22 mouse cellular contexts compared by ENCODE assay signal in the genomic region with DNA sequence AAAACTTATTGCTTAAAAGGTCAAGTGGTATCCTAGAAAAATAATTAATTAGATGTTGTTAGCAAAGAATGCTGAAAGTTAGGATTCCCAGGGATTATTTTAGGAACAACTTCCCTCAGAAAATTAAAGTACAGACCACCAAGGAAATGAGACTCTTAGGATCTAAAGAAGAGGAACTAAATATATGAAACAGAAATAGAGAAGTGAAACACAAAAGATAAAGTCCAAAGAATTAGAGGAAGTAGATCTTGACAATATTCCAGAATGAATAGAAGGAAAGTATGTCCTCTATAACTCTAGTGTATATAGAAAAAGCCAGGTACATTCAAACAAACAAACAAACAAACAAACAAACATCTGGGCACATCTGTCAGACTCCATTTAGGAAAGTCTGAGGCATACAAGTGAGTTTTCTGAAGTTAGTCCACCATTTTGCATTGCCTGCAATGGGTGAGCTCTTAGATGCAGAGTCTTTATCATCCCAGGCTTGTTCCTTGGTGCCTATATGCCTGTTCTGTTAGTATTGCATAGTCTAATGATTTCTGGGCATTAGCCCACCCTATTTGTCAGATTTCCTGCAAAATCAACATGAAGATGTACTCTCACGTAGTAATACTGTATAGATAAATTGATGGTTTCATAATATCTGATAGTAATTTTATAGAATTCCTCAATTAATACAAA.
DNase-seq lines count a peak whose midpoint lies in the region; ATAC-seq and TF ChIP-seq lines count a peak whose summit lies in the region.
"Had no signal": no experiment of that assay in that cellular context is flagged by ENCODE, and none has a peak within 500 bp of the region (broad histone marks: within the 10 kb centered on the region; RNA-seq: fewer than 3 reads in every experiment).

No protein-coding gene starts in this region.

- H3K79me2 ChIP-seq in MEL (ENCODE audit: control insufficient read depth, insufficient read depth, low read length, poor library complexity), result no peaks in the 10 kb centered on the region

- no peaks in the 10 kb centered on the region for H3K27me3 ChIP-seq in MEL (ENCODE audit: control insufficient read depth in 1 of 2, insufficient read depth in 2 of 2, low read length in 2 of 2)
- no peaks in the 10 kb centered on the region for H3K27me3 ChIP-seq in intestine, embryonic 16.5 days (replicated peaks; ENCODE audit: control insufficient read depth, insufficient read depth, low read length)
- H3K27me3 ChIP-seq: embryonic facial prominence, embryonic 15.5 days; forebrain, embryonic 15.5 days; heart, embryonic 12.5 days; hindbrain, embryonic 15.5 days; Patski had no signal

- peak; percentile 94 for ATAC-seq in granulocyte monocyte progenitor cell, adult 5-6 weeks (replicated peaks; ENCODE audit: poor library complexity, severe bottlenecking)
- ATAC-seq in monocyte, adult 5-6 weeks (replicated peaks; ENCODE audit: insufficient number of reproducible peaks, low FRiP score, low TSS enrichment, poor library complexity, severe bottlenecking), result peak; percentile 71
- no peak for ATAC-seq in intestine, embryonic 16.5 days
- ATAC-seq: activated CD4-positive, CD25-positive, alpha-beta regulatory T cell, adult 4 months; forebrain, embryonic 15.5 days; inflammation-experienced regulatory T-cells, adult 6 months; Patski had no signal

- no peak overlapping the region for H3K9ac ChIP-seq in MEL (ENCODE audit: control insufficient read depth, low read depth, low read length, poor library complexity, severe bottlenecking)
- no peak overlapping the region for H3K9ac ChIP-seq in intestine, embryonic 16.5 days (ENCODE audit: low read depth, low read length)
- H3K9ac ChIP-seq: embryonic facial prominence, embryonic 15.5 days; forebrain, embryonic 15.5 days; heart, embryonic 12.5 days; hindbrain, embryonic 15.5 days had no signal

- no peak overlapping the region for H3K27ac ChIP-seq in MEL (ENCODE audit: control insufficient read depth, low read depth, low read length)
- no peak overlapping the region for H3K27ac ChIP-seq in intestine, embryonic 16.5 days (ENCODE audit: low read length)
- H3K27ac ChIP-seq: embryonic facial prominence, embryonic 15.5 days; forebrain, embryonic 10.5 days; forebrain, embryonic 15.5 days; hindbrain, embryonic 15.5 days had no signal

- TF ChIP-seq RAD21 in MEL (IDR thresholded peaks at IDR 0.05; ENCODE audit: low read depth, low read length), result no peak

- TF ChIP-seq CTCF in MEL (IDR thresholded peaks at IDR 0.05 in 2 of 3, conservative IDR thresholded peaks at IDR 0.05 in 1 of 3; ENCODE audit: control insufficient read depth in 1 of 3, insufficient read depth in 1 of 3, low read depth in 2 of 3, low read length in 3 of 3, poor library complexity in 1 of 3, severe bottlenecking in 1 of 3), result no peak

- H3K9me3 ChIP-seq in MEL (replicated peaks; ENCODE audit: insufficient read depth, low read length), result no peaks in the 10 kb centered on the region
- no peaks in the 10 kb centered on the region for H3K9me3 ChIP-seq in intestine, embryonic 16.5 days (ENCODE audit: control insufficient read depth, low read length)
- H3K9me3 ChIP-seq: embryonic facial prominence, embryonic 15.5 days; forebrain, embryonic 10.5 days; forebrain, embryonic 15.5 days; G1E; heart, embryonic 12.5 days; hindbrain, embryonic 15.5 days had no signal

- WGBS in intestine, embryonic 16.5 days, result 87% methylated on average over 1 of the region's 1 CpGs

- DNase-seq in A20 (ENCODE audit: low read depth, low spot score), result peak; percentile 57
- peak; percentile 66 for DNase-seq in MEL (ENCODE audit: low read depth, low spot score)
- DNase-seq in ovary, adult 18-20 months (ENCODE audit: low spot score), result no peak
- DNase-seq in layer of hippocampus, postnatal 10 days (ENCODE audit: low spot score in 2 of 2), result no peak
- DNase-seq: adrenal gland, postnatal 14 days; cerebellum, adult 2 months; cerebellum, postnatal 10 days; embryo, embryonic 11 days; gastrocnemius, postnatal 10 days had no signal

- H3K4me1 ChIP-seq in MEL (ENCODE audit: control insufficient read depth in 1 of 2, insufficient read depth in 2 of 2, low read length in 2 of 2), result peaks cover 3 to 4% of the 10 kb centered on the region in 2 experiments; a peak in 3 of 4 replicates
- H3K4me1 ChIP-seq in intestine, embryonic 16.5 days (ENCODE audit: control insufficient read depth, insufficient read depth, low read length), result no peaks in the 10 kb centered on the region
- H3K4me1 ChIP-seq: embryonic facial prominence, embryonic 15.5 days; forebrain, embryonic 10.5 days; forebrain, embryonic 15.5 days; heart, embryonic 12.5 days; hindbrain, embryonic 15.5 days had no signal

- TF ChIP-seq POLR2A in MEL (IDR thresholded peaks at IDR 0.05; ENCODE audit: control insufficient read depth in 1 of 2, insufficient read depth in 1 of 2, low read depth in 1 of 2, low read length in 2 of 2, poor library complexity in 1 of 2), result no peak

- no peak overlapping the region for H3K4me2 ChIP-seq in intestine, embryonic 16.5 days (ENCODE audit: low read depth, low read length)
- H3K4me2 ChIP-seq: embryonic facial prominence, embryonic 15.5 days; forebrain, embryonic 15.5 days; heart, embryonic 12.5 days; hindbrain, embryonic 15.5 days had no signal

- peak; percentile 46 to 96; a peak in 3 of 4 replicates for TF ChIP-seq EP300 in MEL (IDR thresholded peaks at IDR 0.05; ENCODE audit: low read depth in 1 of 2, low read length in 2 of 2)

- no peak overlapping the region for H3K4me3 ChIP-seq in MEL (ENCODE audit: control insufficient read depth in 1 of 2, insufficient read depth in 1 of 2, low read depth in 2 of 2, low read length in 2 of 2)
- no peak overlapping the region for H3K4me3 ChIP-seq in intestine, embryonic 16.5 days (ENCODE audit: low read length)
- H3K4me3 ChIP-seq: embryonic facial prominence, embryonic 15.5 days; erythroblast, embryonic 14.5 days; forebrain, embryonic 10.5 days; forebrain, embryonic 15.5 days; heart, embryonic 12.5 days; hindbrain, embryonic 15.5 days had no signal

- H3K36me3 ChIP-seq in MEL (ENCODE audit: control insufficient read depth in 1 of 2, insufficient read depth in 2 of 2, low read length in 2 of 2), result peaks cover 0 to 3% of the 10 kb centered on the region in 2 experiments; a peak in 2 of 4 replicates
- no peaks in the 10 kb centered on the region for H3K36me3 ChIP-seq in intestine, embryonic 16.5 days (ENCODE audit: control insufficient read depth, insufficient read depth, low read length)
- H3K36me3 ChIP-seq: embryonic facial prominence, embryonic 15.5 days; forebrain, embryonic 10.5 days; forebrain, embryonic 15.5 days; G1E; heart, embryonic 12.5 days; hindbrain, embryonic 15.5 days had no signal

TF ChIP-seq in MEL, 35 proteins besides CTCF, POLR2A, EP300 and RAD21:
- no peak for TF ChIP-seq JUND (IDR thresholded peaks at IDR 0.05; ENCODE audit: low read depth, low read length)
- TF ChIP-seq ETS1 (IDR thresholded peaks at IDR 0.05; ENCODE audit: low read depth, low read length), result 0 out of 2 replicates have a peak, but pooled peaks have one; percentile 20

Comparison
In these comparisons a context has a peak if more than half of its experiments do, and no peak if none do; other contexts are left out.
1. DNase-seq: peak in A20 (single experiment) and MEL (single experiment); none in ovary, adult 18-20 months (single experiment) and layer of hippocampus, postnatal 10 days (0 of 2).